Mouse (Mus musculus): Measurements from ENCODE around the gene Ctrc.

GRCm38 (mm10) chr4:141766316-141766667 is 79.9 kb downstream of the Ctrc start:
- TF ChIP-seq CTCF (IDR thresholded peaks at IDR 0.05; ENCODE audit: control insufficient read depth, insufficient read depth, insufficient replicate concordance, low read depth, low read length) (no peak), POLR2A (IDR thresholded peaks at IDR 0.05; ENCODE audit: control insufficient read depth, low read depth, low read length) (no peak)

All from testis, adult 2 months (tissue).